Mouse (Mus musculus): ENCODE results near the gene Fndc9. TPM values are rescaled to one million over a fixed set of nuclear protein-coding genes. Genes with fewer than 3 reads are reported as not detected.
A peak's percentile ranks its signal among the peaks of the same experiment; 100 is the strongest.

Fndc9 gene
- 0.26 and 0.29 TPM in 2 replicates for polyA plus RNA-seq (2016; fragmentation: Nextera tagmentation; extraction: Ambion mirVana)

GRCm38 (mm10) chr11:46235334-46235733 lies at the start of gene Fndc9:
Fndc9 (plus strand) TSS chr11:46235531.
- Histone ChIP-seq H3K4me1 (peaks cover 7% of the 10 kb centered on the region; the same call in 1 of the 2 replicates), H3K9me3 (no peaks in the 10 kb centered on the region), H3K36me3 (replicated peaks) (peaks cover 27% of the 10 kb centered on the region), H3K27ac (replicated peaks) (no peak within 1 kb of the TSS), H3K27me3 (replicated peaks; ENCODE audit: low read depth, poor library complexity, severe bottlenecking) (no peaks in the 10 kb centered on the region), H3K4me3 (no peak within 1 kb of the TSS)
- WGBS, result 67% methylated on average over 11 of the region's 11 CpGs
- no peak for DNase-seq (ENCODE audit: low spot score)

GRCm38 (mm10) chr11:46188283-46188682 lies 47.0 kb upstream of the Fndc9 start:
- Histone ChIP-seq H3K27ac (replicated peaks) (no peak overlapping the region), H3K4me3 (no peak overlapping the region), H3K4me1 (peaks cover 15% of the 10 kb centered on the region), H3K9me3 (no peaks in the 10 kb centered on the region), H3K36me3 (replicated peaks) (no peaks in the 10 kb centered on the region), H3K27me3 (replicated peaks; ENCODE audit: low read depth, poor library complexity, severe bottlenecking) (no peaks in the 10 kb centered on the region)
- 61% methylated on average over 2 of the region's 2 CpGs for WGBS
- DNase-seq (ENCODE audit: low spot score), result peak; percentile 26

DNA sequence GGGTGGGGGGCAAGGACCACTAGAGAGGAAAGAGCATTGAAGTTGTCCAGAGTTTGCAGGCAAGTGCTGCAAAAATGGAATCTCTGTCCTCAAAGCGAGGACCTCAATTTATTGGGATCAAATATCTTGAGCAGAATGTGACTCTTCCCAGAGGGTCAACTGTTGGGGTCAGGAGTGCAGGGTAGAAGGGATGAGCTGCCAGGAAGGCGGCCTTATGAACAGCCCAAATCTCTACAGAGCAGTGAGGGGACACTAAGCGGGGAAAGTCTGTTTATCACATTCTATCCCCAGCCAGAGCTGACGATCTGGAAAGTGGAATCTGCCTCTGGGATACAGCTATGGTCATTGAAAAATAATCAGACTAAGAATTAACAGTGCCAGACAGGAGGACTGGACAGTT lies 41.2 kb upstream of the Fndc9 start:
- H3K27me3 ChIP-seq (replicated peaks; ENCODE audit: low read depth, poor library complexity, severe bottlenecking), result no peaks in the 10 kb centered on the region
- H3K4me1 ChIP-seq, result peaks cover 12% of the 10 kb centered on the region
- H3K27ac ChIP-seq (replicated peaks), result no peak overlapping the region
- H3K36me3 ChIP-seq (replicated peaks), result peaks cover 27% of the 10 kb centered on the region
- DNase-seq (ENCODE audit: low spot score), result no peak
- H3K9me3 ChIP-seq, result no peaks in the 10 kb centered on the region
- 38% methylated on average over 4 of the region's 4 CpGs for WGBS
- H3K4me3 ChIP-seq, result no peak overlapping the region

DNA sequence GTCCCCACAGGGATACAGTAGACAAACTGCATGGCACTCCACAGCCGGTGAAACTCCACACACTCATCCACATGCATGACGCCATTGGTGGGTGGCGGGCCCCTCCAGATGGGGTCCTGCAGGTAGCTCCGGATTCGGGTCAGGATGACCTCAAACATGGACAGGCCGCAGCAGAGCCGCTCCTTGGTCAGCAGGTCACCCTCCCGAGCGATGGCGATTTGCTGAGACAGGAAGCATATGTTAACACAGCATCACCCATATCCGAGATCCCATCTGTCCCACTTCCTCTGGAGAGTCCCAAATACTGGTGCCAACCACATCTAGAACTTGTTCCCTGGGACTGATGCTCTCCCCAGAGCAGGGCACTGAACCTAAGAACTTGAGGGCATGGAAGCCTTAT lies 34.7 kb upstream of the Fndc9 start:
- H3K36me3 ChIP-seq (replicated peaks), result peaks cover 28% of the 10 kb centered on the region
- no peaks in the 10 kb centered on the region for H3K27me3 ChIP-seq (replicated peaks; ENCODE audit: low read depth, poor library complexity, severe bottlenecking)
- peaks cover 32% of the 10 kb centered on the region for H3K4me1 ChIP-seq
- H3K27ac ChIP-seq (replicated peaks), result peak overlapping the region; percentile 27; the same call in 1 of the 2 replicates
- WGBS, result 89% methylated on average over 11 of the region's 11 CpGs
- no peak overlapping the region for H3K4me3 ChIP-seq
- H3K9me3 ChIP-seq, result no peaks in the 10 kb centered on the region
- DNase-seq (ENCODE audit: low spot score), result no peak

GRCm38 (mm10) chr11:46201636-46202546 lies 33.4 kb upstream of the Fndc9 start:
- no peaks in the 10 kb centered on the region for H3K27me3 ChIP-seq (replicated peaks; ENCODE audit: low read depth, poor library complexity, severe bottlenecking)
- H3K27ac ChIP-seq (replicated peaks), result peak overlapping the region; percentile 66
- 57% methylated on average over 20 of the region's 20 CpGs for WGBS
- peaks cover 41% of the 10 kb centered on the region for H3K4me1 ChIP-seq
- no peaks in the 10 kb centered on the region for H3K9me3 ChIP-seq
- peak; percentile 44 for DNase-seq (ENCODE audit: low spot score)
- H3K36me3 ChIP-seq (replicated peaks), result peaks cover 25% of the 10 kb centered on the region
- H3K4me3 ChIP-seq, result no peak overlapping the region

GRCm38 (mm10) chr11:46202547-46202887 lies 32.8 kb upstream of the Fndc9 start:
- H3K9me3 ChIP-seq, result no peaks in the 10 kb centered on the region
- DNase-seq (ENCODE audit: low spot score), result no peak
- H3K4me1 ChIP-seq, result peaks cover 41% of the 10 kb centered on the region
- H3K36me3 ChIP-seq (replicated peaks), result peaks cover 30% of the 10 kb centered on the region
- H3K4me3 ChIP-seq, result no peak overlapping the region
- WGBS, result 72% methylated on average over 10 of the region's 10 CpGs
- H3K27me3 ChIP-seq (replicated peaks; ENCODE audit: low read depth, poor library complexity, severe bottlenecking), result no peaks in the 10 kb centered on the region
- peak overlapping the region; percentile 66 for H3K27ac ChIP-seq (replicated peaks)

DNA sequence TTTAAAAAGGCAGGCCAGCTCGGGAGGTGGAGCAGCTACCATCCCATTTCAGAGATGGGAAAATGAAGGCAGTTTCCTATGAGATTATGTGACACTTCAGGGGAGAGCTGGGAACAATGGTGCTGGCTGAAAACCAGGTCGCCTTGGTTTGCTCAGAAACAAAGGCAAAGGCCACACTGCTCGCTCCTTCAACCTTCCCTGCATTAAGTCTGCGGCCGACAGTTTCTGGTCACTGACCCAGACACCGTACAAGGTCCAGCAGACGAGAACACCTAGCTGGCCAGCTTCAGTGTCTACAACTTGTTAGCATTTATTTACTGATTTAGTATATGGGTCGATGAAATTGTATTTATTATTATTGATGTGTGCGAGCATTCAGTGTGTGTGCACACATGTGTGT lies 30.5 kb upstream of the Fndc9 start:
- Histone ChIP-seq H3K9me3 (no peaks in the 10 kb centered on the region), H3K4me3 (no peak overlapping the region), H3K27ac (replicated peaks) (no peak overlapping the region), H3K27me3 (replicated peaks; ENCODE audit: low read depth, poor library complexity, severe bottlenecking) (no peaks in the 10 kb centered on the region), H3K4me1 (peaks cover 40% of the 10 kb centered on the region), H3K36me3 (replicated peaks) (peaks cover 23% of the 10 kb centered on the region; the same call in 1 of the 2 replicates)
- DNase-seq (ENCODE audit: low spot score), result no peak
- WGBS, result 88% methylated on average over 9 of the region's 9 CpGs

DNA sequence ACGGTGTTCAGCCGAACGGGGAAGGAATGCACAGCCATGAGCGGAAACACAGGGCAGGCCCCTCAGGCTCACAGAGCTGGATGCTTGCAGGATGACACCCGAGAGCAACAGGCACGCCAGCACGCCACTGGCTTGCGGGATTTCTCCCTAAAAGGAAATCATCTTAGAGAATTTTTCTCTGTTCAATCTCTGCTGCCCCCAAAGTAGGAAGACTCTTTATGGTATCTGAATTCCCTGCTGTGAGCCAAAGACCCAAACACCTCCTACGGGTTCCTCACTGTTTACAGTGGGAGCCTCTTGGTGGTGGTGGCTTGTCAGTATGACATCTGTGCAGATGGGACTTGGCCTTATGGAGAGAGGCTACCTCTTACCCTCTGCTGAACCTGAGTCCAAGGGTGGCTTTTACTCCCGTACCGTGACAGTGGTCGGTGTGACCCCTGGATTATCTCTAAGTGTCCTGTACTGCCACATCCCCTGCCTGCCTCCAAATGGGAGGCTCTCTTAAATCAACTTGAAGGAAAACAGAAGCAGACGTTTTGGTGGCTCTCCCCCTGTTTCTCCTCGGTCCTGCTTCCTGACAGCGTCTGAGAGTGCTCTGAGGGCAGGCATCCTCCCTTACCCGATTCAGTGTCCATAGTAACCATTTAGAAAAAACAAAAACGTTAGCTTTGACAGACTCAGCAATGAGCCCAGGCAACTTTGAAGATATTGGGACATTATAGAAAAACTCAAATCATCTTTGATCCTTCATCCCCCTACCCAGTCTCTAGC lies 29.5 kb upstream of the Fndc9 start:
- 62% methylated on average over 17 of the region's 17 CpGs for WGBS
- Histone ChIP-seq H3K27me3 (replicated peaks; ENCODE audit: low read depth, poor library complexity, severe bottlenecking) (no peaks in the 10 kb centered on the region), H3K9me3 (no peaks in the 10 kb centered on the region)

DNA sequence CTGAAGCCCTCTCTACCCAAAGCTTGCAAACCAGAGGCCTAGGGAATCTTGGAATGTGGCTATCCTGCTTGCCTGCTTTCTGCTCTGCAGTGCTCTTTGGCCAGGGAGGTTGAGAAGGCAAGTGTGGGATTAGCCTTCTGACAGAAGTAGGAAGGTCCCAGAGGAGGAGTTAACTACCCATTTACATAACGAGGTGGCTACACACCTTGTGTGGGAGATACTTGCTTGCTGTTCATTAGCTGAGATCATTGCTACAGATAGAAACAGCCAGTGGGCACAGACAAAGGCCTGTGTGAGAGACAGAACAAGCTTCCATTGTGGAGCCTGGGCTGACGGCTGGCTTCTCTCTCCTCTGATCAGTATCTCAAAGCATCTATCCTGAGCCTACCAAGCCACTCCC lies 25.4 kb upstream of the Fndc9 start:
- Histone ChIP-seq H3K4me1 (peaks cover 57% of the 10 kb centered on the region), H3K36me3 (replicated peaks) (0 out of 2 replicates have a peak, but pooled peaks cover 17% of the 10 kb centered on the region), H3K27me3 (replicated peaks; ENCODE audit: low read depth, poor library complexity, severe bottlenecking) (no peaks in the 10 kb centered on the region), H3K9me3 (no peaks in the 10 kb centered on the region), H3K4me3 (no peak overlapping the region), H3K27ac (replicated peaks) (no peak overlapping the region)
- 34% methylated on average over 2 of the region's 2 CpGs for WGBS
- DNase-seq (ENCODE audit: low spot score), result no peak

More for the DNA sequence above, 29.5 kb upstream of the Fndc9 start:
- peak overlapping the region; percentile 51; the same call in 1 of the 2 replicates for H3K27ac ChIP-seq (replicated peaks)
- peaks cover 37% of the 10 kb centered on the region for H3K4me1 ChIP-seq
- DNase-seq (ENCODE audit: low spot score), result no peak
- no peak overlapping the region for H3K4me3 ChIP-seq
- H3K36me3 ChIP-seq (replicated peaks), result peaks cover 17% of the 10 kb centered on the region; the same call in 1 of the 2 replicates

DNA sequence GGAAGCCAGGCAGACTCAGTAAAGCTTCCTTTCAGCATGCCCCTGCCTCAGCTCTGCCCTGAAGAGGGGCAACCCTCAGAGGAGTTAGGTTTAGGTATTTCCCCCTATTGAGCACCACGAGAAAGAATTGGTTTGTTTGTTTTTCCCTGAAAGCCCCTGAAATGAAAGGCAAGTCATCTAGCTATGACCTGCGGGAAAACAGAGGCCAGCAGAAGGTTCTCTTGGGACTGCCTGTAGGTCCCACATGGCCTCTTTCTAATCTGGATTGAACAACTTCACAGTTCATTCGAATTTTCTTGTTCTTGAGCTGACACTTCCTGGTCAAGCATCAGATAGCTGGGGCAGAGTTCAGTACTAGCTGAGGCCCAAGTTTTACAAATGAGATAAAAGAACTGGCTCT lies 23.5 kb upstream of the Fndc9 start:
- Histone ChIP-seq H3K4me1 (peaks cover 49% of the 10 kb centered on the region), H3K27ac (replicated peaks) (peak overlapping the region; percentile 63), H3K27me3 (replicated peaks; ENCODE audit: low read depth, poor library complexity, severe bottlenecking) (no peaks in the 10 kb centered on the region), H3K4me3 (no peak overlapping the region), H3K9me3 (no peaks in the 10 kb centered on the region), H3K36me3 (replicated peaks) (0 out of 2 replicates have a peak, but pooled peaks cover 13% of the 10 kb centered on the region)
- no peak for DNase-seq (ENCODE audit: low spot score)
- WGBS, result 22% methylated on average over 3 of the region's 3 CpGs

GRCm38 (mm10) chr11:46213844-46214243 lies 21.5 kb upstream of the Fndc9 start:
- Histone ChIP-seq H3K4me1 (peaks cover 58% of the 10 kb centered on the region), H3K9me3 (no peaks in the 10 kb centered on the region), H3K4me3 (no peak overlapping the region), H3K27ac (replicated peaks) (peak overlapping the region; percentile 82), H3K27me3 (replicated peaks; ENCODE audit: low read depth, poor library complexity, severe bottlenecking) (no peaks in the 10 kb centered on the region), H3K36me3 (replicated peaks) (no peaks in the 10 kb centered on the region)
- WGBS, result 69% methylated on average over 5 of the region's 5 CpGs
- DNase-seq (ENCODE audit: low spot score), result peak; percentile 67

GRCm38 (mm10) chr11:46214368-46215230 lies 20.7 kb upstream of the Fndc9 start:
- WGBS, result 65% methylated on average over 14 of the region's 14 CpGs
- H3K4me3 ChIP-seq, result no peak overlapping the region

More at GRCm38 (mm10) chr11:46214368-46215230, 20.7 kb upstream of the Fndc9 start:
- Histone ChIP-seq H3K4me1 (peaks cover 65% of the 10 kb centered on the region), H3K36me3 (replicated peaks) (no peaks in the 10 kb centered on the region), H3K27me3 (replicated peaks; ENCODE audit: low read depth, poor library complexity, severe bottlenecking) (no peaks in the 10 kb centered on the region), H3K27ac (replicated peaks) (peak overlapping the region; percentile 82), H3K9me3 (no peaks in the 10 kb centered on the region)
- no peak for DNase-seq (ENCODE audit: low spot score)

Data from embryonic facial prominence, embryonic 10.5 days (tissue).